Mouse (Mus musculus): ENCODE results near the gene Gm40460. TPM values are rescaled to one million over a fixed set of nuclear protein-coding genes. Genes with fewer than 3 reads are reported as not detected.
"Not testable (repeated sequence)": the region's sequence is repeated elsewhere in the genome, so short reads cannot be mapped to it uniquely, and the experiment has no call there.

The Gm40460 gene
- polyA plus RNA-seq, 1 experiment from 2014 or later: not detected

DNA sequence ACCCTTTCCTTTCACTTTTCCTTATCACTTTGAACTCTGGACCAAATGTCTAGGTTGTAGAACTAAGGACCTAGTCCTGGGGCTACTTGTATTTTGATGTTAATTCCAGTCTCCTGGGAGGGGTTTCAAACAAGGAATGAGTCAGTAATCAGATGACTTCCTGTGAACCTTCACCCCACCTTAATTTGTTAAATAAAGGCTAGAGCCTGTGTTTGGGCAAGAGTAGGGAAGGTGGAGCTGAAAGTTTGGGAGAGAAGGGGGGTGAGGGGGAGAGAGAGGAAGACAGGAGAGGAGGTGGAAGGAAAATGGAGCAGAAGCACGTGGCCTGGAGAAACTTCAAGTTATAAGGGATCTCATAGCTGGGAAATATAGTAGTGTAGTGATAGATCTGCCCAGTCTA, 9.3 kb downstream of the Gm40460 start:
- H3K9me3 ChIP-seq: peaks cover 11% of the 10 kb centered on the region; the same call in 1 of the 2 replicates
- H3K27ac ChIP-seq (replicated peaks): no peak overlapping the region
- no peak overlapping the region for H3K4me3 ChIP-seq
- H3K4me2 ChIP-seq: no peak overlapping the region
- H3K27me3 ChIP-seq: no peaks in the 10 kb centered on the region
- 50% methylated on average over 1 of the region's 1 CpGs for WGBS
- H3K9ac ChIP-seq: no peak overlapping the region
- no peaks in the 10 kb centered on the region for H3K36me3 ChIP-seq
- no peak for ATAC-seq (ENCODE audit: low read depth)
- H3K4me1 ChIP-seq (replicated peaks): no peaks in the 10 kb centered on the region

DNA sequence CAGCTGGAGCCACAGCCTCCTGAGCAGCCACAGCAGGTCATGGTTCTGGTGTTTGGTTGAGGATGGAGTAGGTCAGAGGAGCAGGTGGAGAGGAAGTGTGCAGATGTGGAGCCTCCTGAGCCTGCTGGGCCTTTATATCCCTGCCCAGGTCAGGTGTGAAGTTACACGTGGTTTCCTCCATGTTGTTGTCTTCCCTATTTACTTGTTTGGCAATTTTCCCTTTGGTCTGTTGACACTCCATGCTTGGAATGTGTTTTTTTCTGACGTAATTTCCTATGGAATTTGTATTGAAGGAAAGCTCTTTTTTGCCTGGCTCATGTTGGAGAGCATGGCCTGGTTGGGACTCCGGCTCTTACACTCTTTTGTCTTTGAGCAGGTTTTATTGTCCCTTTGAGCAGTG, 11.0 kb downstream of the Gm40460 start, which contains the start of gene Krtap5-5:
Krtap5-5 (minus strand) TSS at position 101 of the 400 bp plus-strand sequence.
- not testable (repeated sequence) for H3K4me1 ChIP-seq (replicated peaks); H3K36me3 ChIP-seq; ATAC-seq (ENCODE audit: low read depth); H3K9ac ChIP-seq; H3K27me3 ChIP-seq; H3K27ac ChIP-seq (replicated peaks); H3K9me3 ChIP-seq; H3K4me3 ChIP-seq; H3K4me2 ChIP-seq
- 36% methylated on average over 3 of the region's 3 CpGs for WGBS

DNA sequence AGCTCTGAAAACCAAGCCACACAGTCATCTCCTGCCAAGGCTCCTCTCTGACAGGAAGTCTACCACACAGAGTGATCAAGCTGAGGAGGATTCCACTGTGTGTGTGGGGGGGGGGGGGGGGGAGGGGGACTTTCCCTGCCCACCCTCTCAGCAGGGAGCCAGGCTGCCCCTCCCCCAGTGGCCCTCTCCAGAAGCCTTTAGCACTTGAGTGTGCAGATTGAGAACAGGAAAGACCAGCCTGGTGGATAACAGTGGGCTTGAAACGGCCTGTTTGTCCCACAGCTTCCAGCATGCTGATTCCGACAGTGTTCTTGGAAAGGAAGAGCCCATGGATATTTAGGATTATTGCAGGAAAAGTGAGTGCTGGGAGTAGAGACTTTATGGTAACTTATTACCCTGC, 16.4 kb downstream of the Gm40460 start:
- WGBS: 51% methylated on average over 2 of the region's 2 CpGs
- no peak for ATAC-seq (ENCODE audit: low read depth)
- H3K36me3 ChIP-seq: no peaks in the 10 kb centered on the region
- H3K9me3 ChIP-seq: no peaks in the 10 kb centered on the region
- H3K27me3 ChIP-seq: no peaks in the 10 kb centered on the region
- no peak overlapping the region for H3K4me2 ChIP-seq
- H3K9ac ChIP-seq: no peak overlapping the region
- no peak overlapping the region for H3K4me3 ChIP-seq
- no peaks in the 10 kb centered on the region for H3K4me1 ChIP-seq (replicated peaks)
- H3K27ac ChIP-seq (replicated peaks): no peak overlapping the region

DNA sequence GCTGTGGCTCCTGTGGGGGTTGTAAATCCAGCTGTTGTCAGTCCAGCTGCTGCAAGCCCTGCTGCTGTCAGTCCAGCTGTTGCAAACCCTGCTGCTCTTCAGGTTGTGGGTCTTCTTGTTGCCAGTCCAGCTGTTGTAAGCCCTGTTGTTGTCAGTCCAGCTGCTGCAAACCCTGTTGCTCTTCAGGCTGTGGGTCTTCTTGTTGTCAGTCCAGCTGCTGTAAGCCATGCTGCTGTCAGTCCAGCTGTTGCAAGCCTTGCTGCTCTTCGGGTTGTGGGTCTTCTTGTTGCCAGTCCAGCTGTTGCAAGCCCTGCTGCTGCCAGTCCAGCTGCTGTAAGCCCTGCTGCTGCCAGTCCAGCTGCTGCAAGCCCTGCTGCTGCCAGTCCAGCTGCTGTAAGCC, 28.7 kb downstream of the Gm40460 start:
- WGBS: 57% methylated on average over 1 of the region's 1 CpGs
- H3K4me2 ChIP-seq; H3K9me3 ChIP-seq; H3K4me1 ChIP-seq (replicated peaks); H3K27ac ChIP-seq (replicated peaks); H3K27me3 ChIP-seq; ATAC-seq (ENCODE audit: low read depth); H3K4me3 ChIP-seq; H3K9ac ChIP-seq; H3K36me3 ChIP-seq: not testable (repeated sequence)

DNA sequence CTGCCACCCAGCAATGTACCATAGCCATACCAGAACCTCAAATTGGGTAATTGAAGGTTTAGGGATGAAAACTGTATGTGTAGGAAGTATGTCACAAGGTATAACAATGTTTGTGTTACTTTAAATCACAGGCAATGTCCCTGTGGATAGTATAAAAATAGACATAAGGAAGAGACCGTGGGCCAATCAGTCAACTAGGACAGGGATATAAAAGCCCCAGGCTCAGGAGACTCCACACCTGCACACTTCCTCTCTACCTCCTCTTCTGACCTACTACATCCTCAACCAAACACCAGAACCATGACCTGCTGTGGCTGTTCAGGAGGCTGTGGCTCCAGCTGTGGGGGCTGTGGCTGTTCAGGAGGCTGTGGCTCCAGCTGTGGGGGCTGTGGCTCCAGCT, 29.3 kb downstream of the Gm40460 start, which contains the start of gene Gm7579:
Gm7579 (plus strand) TSS at position 301 of the 400 bp plus-strand sequence.
- 73% methylated on average over 1 of the region's 1 CpGs for WGBS
- H3K4me1 ChIP-seq (replicated peaks): no peaks in the 10 kb centered on the region
- H3K4me2 ChIP-seq: no peak within 1 kb of the TSS
- H3K9me3 ChIP-seq: no peaks in the 10 kb centered on the region
- H3K9ac ChIP-seq: no peak within 1 kb of the TSS
- H3K27ac ChIP-seq (replicated peaks): no peak within 1 kb of the TSS
- H3K27me3 ChIP-seq: no peaks in the 10 kb centered on the region
- H3K4me3 ChIP-seq: no peak within 1 kb of the TSS
- ATAC-seq (ENCODE audit: low read depth): no peak
- H3K36me3 ChIP-seq: no peaks in the 10 kb centered on the region

GRCm38 (mm10) chr7:142206891-142207290, 34.0 kb downstream of the Gm40460 start:
- ATAC-seq (ENCODE audit: low read depth); H3K27ac ChIP-seq (replicated peaks); H3K36me3 ChIP-seq; H3K9me3 ChIP-seq; H3K9ac ChIP-seq; H3K4me2 ChIP-seq; H3K4me3 ChIP-seq; H3K27me3 ChIP-seq; H3K4me1 ChIP-seq (replicated peaks): not testable (repeated sequence)
- 80% methylated on average over 5 of the region's 5 CpGs for WGBS

- no peaks in the 10 kb centered on the region for H3K27me3 ChIP-seq
- H3K4me3 ChIP-seq: no peak overlapping the region
- ATAC-seq (ENCODE audit: low read depth): no peak
- H3K27ac ChIP-seq (replicated peaks): no peak overlapping the region
- H3K9me3 ChIP-seq: no peaks in the 10 kb centered on the region
- no peaks in the 10 kb centered on the region for H3K4me1 ChIP-seq (replicated peaks)
- no peak overlapping the region for H3K4me2 ChIP-seq
- H3K9ac ChIP-seq: no peak overlapping the region
- H3K36me3 ChIP-seq: no peaks in the 10 kb centered on the region
Measured at GRCm38 (mm10) chr7:142205488-142205887, 35.4 kb downstream of the Gm40460 start.

DNA sequence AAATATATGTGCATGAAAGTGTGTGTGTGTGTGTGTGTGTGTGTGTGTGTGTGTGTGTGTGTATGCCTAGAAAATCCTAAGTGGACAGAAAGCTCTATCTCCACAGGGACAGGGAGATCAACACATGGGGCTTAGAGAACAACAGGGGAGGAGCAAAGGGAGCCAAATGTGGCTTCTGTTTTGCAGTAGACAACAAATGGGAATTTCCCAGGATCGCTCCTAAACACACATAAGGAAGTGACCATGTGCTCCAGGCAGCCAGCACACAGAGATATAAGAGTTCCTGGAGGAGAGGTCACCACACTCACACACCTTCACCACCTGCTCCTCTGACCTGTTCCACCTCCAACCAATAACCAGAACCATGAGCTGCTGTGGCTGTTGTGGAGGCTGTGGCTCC, 39.8 kb downstream of the Gm40460 start, which contains the start of gene Krtap5-3:
Krtap5-3 (plus strand) TSS at position 301 of the 400 bp plus-strand sequence.
- Histone ChIP-seq H3K4me3 (no peak within 1 kb of the TSS), H3K4me2 (no peak within 1 kb of the TSS)

GRCm38 (mm10) chr7:142198748-142199147, 42.1 kb downstream of the Gm40460 start:
- no peaks in the 10 kb centered on the region for H3K9me3 ChIP-seq
- no peak overlapping the region for H3K9ac ChIP-seq
- no peak overlapping the region for H3K27ac ChIP-seq (replicated peaks)
- 89% methylated on average over 2 of the region's 2 CpGs for WGBS
- ATAC-seq (ENCODE audit: low read depth): no peak
- H3K4me2 ChIP-seq: no peak overlapping the region
- H3K4me3 ChIP-seq: no peak overlapping the region
- H3K4me1 ChIP-seq (replicated peaks): no peaks in the 10 kb centered on the region
- H3K36me3 ChIP-seq: no peaks in the 10 kb centered on the region
- no peaks in the 10 kb centered on the region for H3K27me3 ChIP-seq

More for the DNA sequence above, 39.8 kb downstream of the Gm40460 start, which contains the start of gene Krtap5-3:
- Histone ChIP-seq H3K27ac (replicated peaks) (no peak within 1 kb of the TSS), H3K9ac (no peak within 1 kb of the TSS), H3K27me3 (no peaks in the 10 kb centered on the region), H3K9me3 (no peaks in the 10 kb centered on the region), H3K4me1 (replicated peaks) (no peaks in the 10 kb centered on the region), H3K36me3 (no peaks in the 10 kb centered on the region)
- WGBS: 63% methylated on average over 1 of the region's 1 CpGs
- ATAC-seq (ENCODE audit: low read depth): no peak

Other genes starting within 250 kb of the Gm40460 start
- 51.3 and 52.8 TPM in 2 replicates for gene Mob2, start 180.0 kb downstream of the Gm40460 start, polyA plus RNA-seq (2015; fragmentation: Nextera tagmentation; extraction: Ambion mirVana)
- 88.4 and 96.1 TPM in 2 replicates for gene Dusp8, start 145.2 kb downstream of the Gm40460 start, polyA plus RNA-seq (2015; fragmentation: Nextera tagmentation; extraction: Ambion mirVana)
- gene Gm45618, start 120.3 kb downstream of the Gm40460 start, polyA plus RNA-seq (2015; fragmentation: Nextera tagmentation; extraction: Ambion mirVana): not detected in 2 replicates
- gene Gm39115, start 105.0 kb downstream of the Gm40460 start, polyA plus RNA-seq (2015; fragmentation: Nextera tagmentation; extraction: Ambion mirVana): not detected in 2 replicates
- gene Gm45337, start 96.5 kb downstream of the Gm40460 start, polyA plus RNA-seq (2015; fragmentation: Nextera tagmentation; extraction: Ambion mirVana): not detected in 2 replicates
- not detected in 2 replicates for gene Gm29735, start 84.0 kb downstream of the Gm40460 start, polyA plus RNA-seq (2015; fragmentation: Nextera tagmentation; extraction: Ambion mirVana)
- gene Gm4553, start 75.3 kb downstream of the Gm40460 start, polyA plus RNA-seq (2015; fragmentation: Nextera tagmentation; extraction: Ambion mirVana): not detected in 2 replicates
- not detected in 2 replicates for gene Krtap5-2, start 65.1 kb downstream of the Gm40460 start, polyA plus RNA-seq (2015; fragmentation: Nextera tagmentation; extraction: Ambion mirVana)
- not detected in 2 replicates for gene Gm10153, start 50.7 kb downstream of the Gm40460 start, polyA plus RNA-seq (2015; fragmentation: Nextera tagmentation; extraction: Ambion mirVana)
- gene Krtap5-3, start 39.7 kb downstream of the Gm40460 start, polyA plus RNA-seq (2015; fragmentation: Nextera tagmentation; extraction: Ambion mirVana): not detected in 2 replicates
- not detected in 2 replicates for gene Gm7579, start 29.2 kb downstream of the Gm40460 start, polyA plus RNA-seq (2015; fragmentation: Nextera tagmentation; extraction: Ambion mirVana)
- not detected in 2 replicates for gene Krtap5-5, start 11.1 kb downstream of the Gm40460 start, polyA plus RNA-seq (2015; fragmentation: Nextera tagmentation; extraction: Ambion mirVana)
- gene Gm2431, start 17.3 kb upstream of the Gm40460 start, polyA plus RNA-seq (2015; fragmentation: Nextera tagmentation; extraction: Ambion mirVana): not detected in 2 replicates
- not detected in 2 replicates for gene Gm4559, start 33.3 kb upstream of the Gm40460 start, polyA plus RNA-seq (2015; fragmentation: Nextera tagmentation; extraction: Ambion mirVana)
- gene Krtap5-1, start 56.0 kb upstream of the Gm40460 start, polyA plus RNA-seq (2015; fragmentation: Nextera tagmentation; extraction: Ambion mirVana): not detected in 2 replicates
- not detected in 2 replicates for gene Krtap5-4, start 62.5 kb upstream of the Gm40460 start, polyA plus RNA-seq (2015; fragmentation: Nextera tagmentation; extraction: Ambion mirVana)
- gene Ifitm10, start 132.7 kb upstream of the Gm40460 start, polyA plus RNA-seq (2015; fragmentation: Nextera tagmentation; extraction: Ambion mirVana): 2.5 and 3.0 TPM in 2 replicates
- gene Gm49369, start 141.6 kb upstream of the Gm40460 start, polyA plus RNA-seq (2015; fragmentation: Nextera tagmentation; extraction: Ambion mirVana): 1.9 TPM in 1 of 2 replicates, not detected in the other
- 282 and 288 TPM in 2 replicates for gene Ctsd, start 147.0 kb upstream of the Gm40460 start, polyA plus RNA-seq (2015; fragmentation: Nextera tagmentation; extraction: Ambion mirVana)
- 0.39 TPM in 1 of 2 replicates, not detected in the other for gene Syt8, start 193.8 kb upstream of the Gm40460 start, polyA plus RNA-seq (2015; fragmentation: Nextera tagmentation; extraction: Ambion mirVana)
- gene Tnni2, start 200.7 kb upstream of the Gm40460 start, polyA plus RNA-seq (2015; fragmentation: Nextera tagmentation; extraction: Ambion mirVana): 2.2 and 8.9 TPM in 2 replicates
- 9.3 and 15.8 TPM in 2 replicates for gene Lsp1, start 219.7 kb upstream of the Gm40460 start, polyA plus RNA-seq (2015; fragmentation: Nextera tagmentation; extraction: Ambion mirVana)

Data from neural tube, embryonic 13.5 days (tissue).